Mouse (Mus musculus) cerebellum, adult (tissue): Measurements from ENCODE around the gene Ano3.

ENCODE experiments used
- ATAC-seq: cut with Nextera tagmentation; 2 replicates; pipeline ENCODE4 v1.9.2; 2017; ENCODE audit warnings: mild to moderate bottlenecking, moderate library complexity, mixed read lengths; ENCODE audit not compliant: insufficient number of reproducible peaks, low FRiP score, low TSS enrichment

Ano3 gene

GRCm38 (mm10) chr2:110816189-110816588 lies 134.5 kb downstream of the Ano3 start:
- peak; percentile 93 for ATAC-seq

DNA sequence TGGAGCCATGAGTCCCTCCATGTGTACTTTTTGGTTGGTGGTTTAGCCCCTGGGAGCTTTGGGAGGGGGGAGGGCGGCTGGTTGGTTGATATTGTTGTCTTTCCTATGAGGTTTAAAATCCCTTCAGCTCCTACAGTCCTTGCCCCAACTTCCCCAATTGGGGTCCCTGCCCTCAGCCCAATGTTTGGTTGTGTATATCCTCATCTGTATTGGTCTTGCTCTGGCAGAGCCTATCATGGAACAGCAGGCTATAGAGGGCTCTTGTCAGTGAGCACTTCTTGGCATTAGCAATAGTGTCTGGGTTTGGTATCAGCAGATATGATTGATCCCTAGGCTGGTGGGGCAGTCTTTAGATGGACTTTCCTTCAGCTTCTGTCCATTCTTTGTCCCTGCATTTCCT lies 135.8 kb downstream of the Ano3 start:
- ATAC-seq = no peak

GRCm38 (mm10) chr2:110806302-110807093 lies 144.2 kb downstream of the Ano3 start:
- no peak for ATAC-seq

DNA sequence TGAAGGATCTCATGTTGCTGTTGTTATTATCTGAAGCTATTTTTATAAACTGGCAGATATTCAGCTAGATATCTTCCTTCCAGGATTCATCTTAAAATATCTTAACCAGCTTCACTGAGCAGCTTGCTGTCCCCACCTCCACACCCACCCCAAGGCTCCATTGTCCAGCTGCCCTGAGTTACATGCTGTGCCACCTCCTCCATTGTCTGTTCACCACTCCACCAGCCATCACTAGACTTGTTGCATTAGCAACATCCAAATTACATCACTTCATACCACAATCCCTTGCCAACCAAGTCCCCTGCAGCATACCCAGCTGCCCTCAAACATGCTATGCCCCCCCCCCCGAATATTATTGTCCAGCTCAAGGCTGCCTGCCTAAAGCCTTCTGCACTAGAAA lies 154.8 kb downstream of the Ano3 start:
- ATAC-seq = peak; percentile 76; the same call in 1 of the 2 replicates

- ATAC-seq = no peak
These were observed 155.3 kb downstream of the Ano3 start for GRCm38 (mm10) chr2:110795433-110795832.

DNA sequence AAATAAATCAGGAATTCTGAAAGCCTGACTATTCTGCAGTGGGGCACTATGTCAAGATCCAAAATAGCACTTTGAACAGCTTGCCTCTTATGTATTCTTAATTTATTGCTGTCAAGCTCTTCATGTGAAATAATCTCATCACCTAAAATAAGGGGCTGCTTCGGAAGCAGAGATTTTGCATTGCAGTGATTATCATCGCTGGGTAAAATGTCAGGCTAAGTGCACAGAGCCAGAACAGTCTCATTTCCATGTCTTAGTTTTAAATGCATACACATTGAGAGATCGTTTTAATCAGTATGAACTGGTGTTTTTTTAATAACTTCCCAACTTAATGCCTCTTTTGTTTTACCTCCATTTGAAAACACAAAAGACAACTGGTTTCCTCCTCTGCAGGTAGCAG lies 163.3 kb downstream of the Ano3 start:
- no peak for ATAC-seq

- no peak for ATAC-seq
These were observed 191.3 kb downstream of the Ano3 start for GRCm38 (mm10) chr2:110759434-110759833.

DNA sequence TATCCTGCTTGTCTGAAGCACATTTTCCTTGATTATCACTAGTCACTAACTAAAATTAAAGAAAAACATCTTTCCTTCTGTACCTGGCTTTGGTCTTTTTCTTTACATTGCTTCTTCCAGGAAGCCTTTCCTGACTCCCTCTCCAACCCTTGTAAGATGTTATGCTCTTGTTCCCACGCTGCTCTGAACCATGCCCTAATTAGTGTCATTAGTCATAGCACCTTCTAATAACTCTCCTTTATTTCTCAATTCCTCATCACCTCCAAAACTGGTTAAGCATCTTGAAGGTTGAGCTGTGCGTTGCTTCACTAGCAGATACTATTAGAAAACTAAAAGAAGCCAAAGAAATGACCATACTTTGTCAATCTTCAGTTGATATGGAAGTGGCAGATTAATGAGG lies 193.2 kb downstream of the Ano3 start:
- ATAC-seq = no peak

GRCm38 (mm10) chr2:110740493-110740892 lies 210.2 kb downstream of the Ano3 start:
- no peak for ATAC-seq

DNA sequence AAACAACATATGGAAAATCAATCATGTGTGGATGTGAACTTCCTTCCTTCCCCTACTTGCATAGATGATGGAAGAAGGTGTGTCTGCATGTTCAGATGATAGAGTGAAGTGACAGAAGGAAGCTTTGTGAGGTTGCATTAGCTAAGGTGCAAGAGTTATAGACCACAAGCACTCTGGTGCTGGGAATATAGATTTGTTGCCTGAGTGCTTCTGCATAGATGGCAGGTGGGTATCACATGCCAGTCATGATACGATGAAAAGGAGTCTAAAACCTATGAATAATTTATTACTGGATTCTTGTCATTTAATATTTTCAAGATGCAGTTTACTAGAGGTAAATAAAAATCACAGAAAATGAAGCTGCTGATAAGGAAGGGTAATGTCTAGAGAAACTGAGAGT lies 210.9 kb downstream of the Ano3 start:
- no peak for ATAC-seq

DNA sequence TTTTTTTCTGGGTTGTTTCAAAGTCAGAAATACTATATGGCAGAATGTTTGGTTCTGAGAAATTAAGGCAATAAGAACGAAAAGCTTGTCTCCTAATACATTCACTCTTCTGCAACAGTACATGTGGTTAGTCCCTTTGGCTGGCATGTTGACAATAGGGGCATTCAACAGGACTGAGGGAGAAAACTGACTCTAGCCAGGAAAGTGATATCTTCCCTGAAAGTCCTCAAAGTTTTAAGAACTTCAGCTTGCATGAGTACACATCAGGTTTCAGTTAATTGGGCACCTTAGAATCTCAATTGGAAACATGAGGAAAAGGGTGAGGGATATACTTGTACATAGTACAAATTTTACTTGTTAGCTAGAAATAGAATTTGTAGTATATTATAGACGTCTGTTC lies 212.7 kb downstream of the Ano3 start:
- ATAC-seq = no peak

DNA sequence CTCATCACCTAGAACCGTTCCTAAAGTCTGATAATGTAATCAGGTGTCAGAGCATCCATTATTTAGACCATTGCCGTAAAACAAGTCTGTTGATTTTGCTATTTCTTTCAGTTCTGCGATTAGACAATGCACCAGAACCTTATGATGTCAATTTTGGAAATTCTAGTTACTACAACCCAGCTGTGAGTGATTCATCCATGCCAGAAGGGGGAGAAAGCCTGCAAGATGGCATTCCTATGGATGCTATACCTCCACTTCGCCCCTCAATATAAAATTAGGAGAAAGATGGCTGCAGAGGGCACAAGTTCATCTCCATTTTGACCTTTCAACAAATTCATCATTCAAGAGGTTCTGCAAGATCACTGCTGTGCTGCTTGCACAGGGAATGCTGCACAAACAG lies 213.5 kb downstream of the Ano3 start:
- ATAC-seq = no peak

DNA sequence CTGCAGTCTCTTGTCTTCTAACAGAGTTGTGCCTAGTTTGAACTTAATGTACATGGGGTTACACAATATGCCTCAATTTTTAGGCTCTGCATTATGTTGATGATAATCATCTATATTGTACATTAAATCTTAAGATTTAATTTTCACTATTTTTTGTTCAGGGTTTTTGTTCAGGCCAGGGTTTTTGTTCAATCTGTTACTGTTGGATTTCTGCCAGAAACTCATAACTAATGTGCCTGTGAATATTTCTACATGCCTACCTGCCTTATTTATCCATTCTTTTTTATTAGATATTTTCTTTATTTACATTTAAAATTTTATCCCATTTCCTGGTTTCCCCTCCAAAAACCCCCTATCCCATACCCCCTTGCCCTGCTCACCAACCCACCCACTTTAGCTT lies 224.6 kb downstream of the Ano3 start:
- ATAC-seq = peak; percentile 45; the same call in 1 of the 2 replicates

DNA sequence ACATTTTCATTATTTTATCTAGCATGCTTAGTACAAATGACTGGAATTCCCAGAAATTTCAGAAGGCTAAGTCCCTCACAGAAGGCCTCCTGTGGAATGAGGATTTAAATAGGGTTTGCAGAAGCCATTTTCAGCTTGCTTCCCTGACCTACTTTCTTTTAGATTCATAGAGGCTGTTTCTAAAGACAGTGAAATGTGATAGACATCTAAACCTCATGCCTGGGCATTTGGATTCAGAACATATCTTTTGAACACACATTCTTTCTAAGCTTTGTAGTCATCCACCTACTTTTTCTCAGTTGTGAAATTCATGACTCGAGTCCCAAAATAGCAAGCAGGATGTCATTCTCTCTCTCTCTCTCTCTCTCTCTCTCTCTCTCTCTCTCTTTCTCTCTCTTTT lies 228.5 kb downstream of the Ano3 start:
- peak; percentile 48; the same call in 1 of the 2 replicates for ATAC-seq

GRCm38 (mm10) chr2:110721290-110721753 lies 229.4 kb downstream of the Ano3 start, which contains the start of gene Muc15:
Muc15 (plus strand) TSS chr2:110721340.
- ATAC-seq = peak; percentile 79

DNA sequence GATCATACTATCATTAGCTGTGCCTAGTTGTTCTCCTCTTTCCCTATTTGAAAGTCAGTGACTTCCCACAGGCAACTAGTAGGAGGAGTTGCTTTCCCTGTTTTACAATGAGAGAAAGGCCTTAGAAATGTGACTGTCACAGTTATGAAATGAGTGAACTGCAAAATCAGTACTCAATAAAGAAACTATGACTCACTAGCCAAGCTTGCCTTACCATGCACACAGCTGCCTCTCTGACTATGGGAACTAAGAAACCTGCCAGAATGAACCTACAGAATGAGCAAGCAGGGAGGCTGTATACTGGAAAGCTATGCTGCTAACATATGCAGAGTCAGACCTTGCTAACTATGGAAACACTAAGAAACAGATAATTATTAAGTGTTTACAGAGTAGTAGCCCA lies 231.7 kb downstream of the Ano3 start:
- no peak for ATAC-seq

DNA sequence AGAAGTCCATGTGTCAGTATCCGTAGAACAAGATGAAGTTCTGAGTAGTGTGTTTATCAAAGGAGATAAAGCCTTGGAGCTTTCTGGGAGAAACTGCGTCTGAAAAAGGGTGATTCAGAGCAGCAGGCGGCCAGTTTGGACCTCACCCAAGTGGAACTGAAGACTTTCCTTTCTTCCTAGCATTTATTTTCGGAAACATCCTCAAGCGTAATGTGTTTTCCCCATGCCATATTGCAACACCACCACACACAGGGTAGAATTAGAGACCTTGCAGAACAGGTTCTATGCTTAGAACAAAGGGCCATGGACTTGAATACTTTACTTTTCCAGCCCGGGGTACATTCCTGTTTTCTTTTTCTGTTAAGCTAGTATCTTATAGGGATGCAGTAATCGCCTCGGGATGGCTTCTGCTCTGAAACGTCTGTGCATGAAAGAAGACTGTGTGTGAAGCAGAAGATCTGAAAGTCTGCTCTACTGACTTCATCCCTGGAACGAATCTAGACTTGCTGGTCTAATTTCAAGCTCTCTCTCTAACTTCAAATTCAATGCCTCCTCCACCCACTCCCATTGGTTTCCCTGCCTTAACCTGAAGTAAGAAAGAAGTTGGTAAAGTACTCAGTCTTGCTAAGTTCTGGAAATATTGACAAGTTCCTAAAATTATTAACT lies 240.5 kb downstream of the Ano3 start:
- peak; percentile 40; the same call in 1 of the 2 replicates for ATAC-seq

DNA sequence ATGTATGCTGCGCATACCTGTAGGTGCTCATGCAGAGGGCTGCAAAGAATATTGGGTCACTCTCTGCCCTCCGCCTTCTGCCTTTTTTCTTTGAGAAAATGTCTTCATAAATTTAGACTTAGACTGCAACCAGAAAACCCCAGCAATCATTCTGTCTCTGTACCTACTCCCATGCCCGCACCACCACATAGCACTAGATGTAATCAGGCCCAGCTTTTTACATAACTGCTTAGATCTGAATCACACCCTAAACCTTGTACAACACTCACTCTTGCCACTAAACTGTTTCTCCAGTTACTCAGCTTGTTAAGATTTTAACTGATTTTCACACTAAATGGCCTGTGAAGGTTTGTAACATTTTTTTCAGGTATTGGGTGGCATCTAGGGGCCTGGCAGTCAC lies 241.3 kb downstream of the Ano3 start:
- ATAC-seq = no peak

GRCm38 (mm10) chr2:110671071-110671624 lies 279.6 kb downstream of the Ano3 start:
- ATAC-seq = no peak

- peak; percentile 79; the same call in 1 of the 2 replicates for ATAC-seq
These were observed 287.4 kb downstream of the Ano3 start for GRCm38 (mm10) chr2:110663329-110663728.

DNA sequence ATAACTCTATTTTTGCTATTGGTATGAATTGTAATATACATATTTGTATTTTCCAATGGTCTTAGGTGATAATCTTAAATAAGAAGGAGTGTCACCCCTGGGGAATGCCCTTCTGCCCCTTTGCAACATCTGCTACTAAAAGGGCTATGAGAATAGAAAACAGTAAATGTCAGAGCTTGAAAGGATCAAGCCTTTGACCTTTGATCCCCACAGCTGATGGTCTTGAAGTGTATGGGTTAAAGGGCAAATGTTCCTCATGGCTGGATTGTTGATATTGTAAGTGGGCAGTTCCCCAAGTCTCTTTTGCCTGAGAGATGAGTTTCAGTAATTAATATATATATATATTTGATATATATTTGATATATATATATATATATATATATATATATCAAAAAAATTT lies 305.9 kb downstream of the Ano3 start:
- no peak for ATAC-seq
